Mouse (Mus musculus): ENCODE measurements around the gene Sgpp2.

Gene Sgpp2

DNA sequence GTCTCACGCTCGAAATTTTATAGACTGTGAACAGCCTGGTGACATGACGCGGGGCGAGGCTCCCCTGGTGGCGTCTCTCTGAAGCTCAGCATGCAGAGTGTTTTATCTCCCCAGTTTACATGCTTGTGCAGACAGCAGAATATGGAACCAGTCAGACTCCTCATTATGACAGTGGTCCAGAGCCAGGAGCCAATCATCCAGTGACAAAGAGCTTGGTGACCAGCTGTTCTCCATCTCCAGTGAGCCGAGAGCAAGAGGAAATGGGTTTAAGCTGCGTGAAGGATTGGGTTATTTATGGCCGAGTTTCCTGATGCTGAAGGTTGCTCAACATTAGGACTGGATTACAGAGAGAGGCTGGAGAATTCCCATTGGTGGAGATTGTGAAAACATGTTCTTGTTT lies 28.1 kb downstream of the Sgpp2 start:
- no peak for DNase-seq (ENCODE audit: low read depth)

DNA sequence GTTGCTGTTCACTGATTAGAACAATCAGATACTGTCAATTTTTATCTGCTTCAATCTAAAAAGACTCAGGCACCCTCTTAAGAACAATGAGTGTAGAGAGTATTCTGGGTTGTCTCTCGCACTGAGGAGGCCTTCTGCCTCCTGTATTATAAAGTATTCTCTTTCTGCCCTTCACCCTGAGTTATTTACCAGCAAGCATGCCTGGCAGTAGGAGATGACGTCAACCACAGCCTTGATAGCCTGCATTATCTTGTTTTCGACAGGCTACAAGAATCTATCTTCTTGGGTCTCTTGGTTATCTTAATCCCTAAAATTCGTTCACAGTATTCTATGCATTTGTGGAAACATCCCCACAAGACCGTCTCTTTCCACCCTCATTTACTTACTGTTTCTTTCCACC lies 29.8 kb downstream of the Sgpp2 start:
- no peak for DNase-seq (ENCODE audit: low read depth)

DNA sequence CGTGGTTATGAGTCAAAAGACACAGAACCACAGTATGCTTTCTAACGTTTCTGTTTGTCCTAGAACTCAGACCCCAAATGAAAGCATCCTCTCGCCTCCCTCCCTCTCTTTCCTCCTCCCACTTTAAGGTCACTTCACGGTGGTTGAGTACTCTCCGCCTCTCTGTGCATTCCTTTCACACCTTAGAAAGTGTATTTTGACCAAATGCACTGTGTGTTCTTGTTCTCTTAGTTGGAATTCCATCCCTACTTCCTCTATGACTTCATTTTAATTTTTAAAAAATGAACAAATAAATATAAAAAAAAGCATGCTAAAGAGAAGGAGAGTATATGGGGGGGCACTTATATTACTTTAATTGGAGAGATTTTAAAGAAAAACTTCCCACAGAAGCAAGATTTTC lies 30.4 kb downstream of the Sgpp2 start:
- DNase-seq (ENCODE audit: low read depth), result no peak

DNA sequence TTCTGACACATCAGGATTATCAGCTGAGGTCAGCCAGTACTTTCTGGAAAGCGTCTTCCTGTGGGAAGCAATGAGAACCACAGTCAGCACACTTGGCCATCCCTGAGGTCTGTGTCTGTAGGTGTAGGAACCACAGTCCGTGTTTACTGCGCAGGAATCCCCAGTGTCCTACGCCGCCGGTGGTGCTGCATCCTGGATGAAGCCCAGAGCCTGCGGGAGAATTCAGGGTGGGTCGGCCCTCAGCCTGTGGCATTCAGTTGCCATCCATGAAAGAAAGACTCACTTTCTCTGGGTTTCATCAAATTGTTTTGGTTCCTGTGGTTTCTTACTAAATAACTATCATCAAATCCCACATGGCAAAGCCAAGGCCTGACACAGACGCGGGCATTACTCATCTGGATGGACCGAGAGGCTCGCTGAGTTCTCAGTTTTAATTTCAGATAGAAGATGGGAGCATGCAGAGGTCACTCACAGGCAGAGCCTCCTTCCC lies 37.2 kb downstream of the Sgpp2 start:
- no peak for DNase-seq (ENCODE audit: low read depth)

DNA sequence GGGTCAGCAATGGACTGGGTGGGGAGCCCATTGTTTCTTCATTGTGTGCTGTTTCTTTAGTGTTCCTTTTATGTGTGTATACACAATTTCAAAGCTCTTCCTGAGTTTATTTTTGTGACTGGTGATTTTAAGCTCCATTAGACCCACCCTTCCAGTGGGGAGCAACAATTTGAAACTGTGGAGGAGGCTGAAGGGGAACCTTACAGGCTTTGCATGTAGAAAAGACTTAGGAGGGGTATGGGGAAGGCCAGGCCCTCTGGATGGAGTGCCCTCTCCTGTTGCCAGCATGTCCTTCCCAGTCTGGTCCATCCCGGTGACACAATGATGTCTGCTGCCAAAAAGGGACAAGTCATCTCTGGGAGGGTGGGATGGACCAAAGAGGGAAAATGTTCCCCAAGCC lies 39.1 kb downstream of the Sgpp2 start:
- DNase-seq (ENCODE audit: low read depth), result no peak

DNA sequence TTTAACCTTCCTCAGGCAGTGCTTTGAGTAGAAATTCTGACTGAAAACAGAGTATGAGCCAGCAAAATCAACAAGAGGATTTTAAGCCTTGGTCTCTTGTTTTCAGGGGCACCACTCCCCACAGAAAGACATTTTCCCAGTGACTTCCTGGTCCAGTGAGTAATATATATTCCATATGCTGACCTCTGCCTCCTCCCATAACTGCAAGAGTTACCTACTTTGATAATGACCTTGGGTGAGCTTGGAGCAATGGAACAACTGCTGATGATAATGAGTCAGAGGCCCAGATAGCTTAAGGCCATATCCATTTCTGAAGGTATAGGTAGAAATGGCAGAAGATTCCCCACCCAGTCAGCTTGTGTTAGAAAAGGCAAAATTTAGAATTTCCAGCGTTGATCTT lies 43.1 kb downstream of the Sgpp2 start:
- DNase-seq (ENCODE audit: low read depth), result no peak

DNA sequence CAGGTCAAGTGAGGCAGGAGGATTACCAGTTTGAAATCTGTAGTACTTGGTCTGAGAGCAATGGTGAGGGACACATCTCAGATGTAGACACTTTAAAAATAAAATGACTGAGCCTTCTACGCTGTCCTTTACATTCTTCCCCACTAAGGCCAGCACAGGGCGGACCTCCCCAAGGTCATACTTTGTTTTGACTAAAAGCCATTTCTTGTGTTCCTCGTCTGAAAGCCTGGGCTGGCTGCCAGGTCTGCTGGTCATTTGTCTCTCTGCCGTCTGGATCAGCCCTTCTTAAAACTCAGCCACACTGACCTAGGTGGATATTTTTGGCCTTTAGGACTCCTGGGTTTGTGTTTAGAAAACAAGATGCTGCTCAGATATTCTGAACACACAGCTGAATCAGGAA lies 45.0 kb downstream of the Sgpp2 start:
- no peak for DNase-seq (ENCODE audit: low read depth)

DNA sequence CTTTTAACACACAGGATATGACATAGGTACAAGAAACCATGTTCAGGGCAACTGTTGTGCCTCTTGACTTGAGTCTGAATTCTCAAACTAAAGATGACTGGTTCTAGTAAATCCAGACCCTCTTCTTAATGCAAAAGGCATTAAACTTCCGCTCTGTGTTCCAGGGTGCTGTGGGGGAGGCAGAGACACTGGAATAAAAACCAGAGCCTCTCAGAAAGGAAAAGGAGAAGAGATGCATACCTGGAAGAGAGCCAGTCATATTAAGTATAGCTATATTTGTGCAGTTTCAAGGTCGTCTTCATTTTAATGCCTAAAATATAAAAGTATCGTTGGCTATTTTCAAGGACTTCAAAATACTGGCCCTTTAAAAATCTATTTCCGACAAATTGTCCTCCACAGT lies 47.3 kb downstream of the Sgpp2 start:
- no peak for DNase-seq (ENCODE audit: low read depth)

DNA sequence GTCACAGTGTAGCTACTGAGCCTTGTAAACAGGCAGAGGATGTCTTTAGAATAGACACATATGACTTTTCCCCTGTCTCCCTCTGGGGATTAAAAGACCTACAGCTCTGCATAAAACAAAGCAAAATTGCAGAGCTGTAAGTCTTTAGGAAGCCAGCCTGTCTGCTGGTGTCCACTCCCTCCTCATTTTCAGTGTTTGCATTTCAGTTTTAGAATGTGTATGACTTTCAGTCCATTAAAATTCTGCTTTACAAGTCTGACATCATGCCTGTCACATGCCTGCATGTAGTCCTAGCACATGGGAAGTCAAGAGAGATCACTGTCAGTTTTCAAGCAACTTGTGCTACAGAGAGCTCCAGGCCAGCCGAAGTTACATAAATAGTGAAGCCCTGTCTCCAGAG lies 47.7 kb downstream of the Sgpp2 start:
- no peak for DNase-seq (ENCODE audit: low read depth)

DNA sequence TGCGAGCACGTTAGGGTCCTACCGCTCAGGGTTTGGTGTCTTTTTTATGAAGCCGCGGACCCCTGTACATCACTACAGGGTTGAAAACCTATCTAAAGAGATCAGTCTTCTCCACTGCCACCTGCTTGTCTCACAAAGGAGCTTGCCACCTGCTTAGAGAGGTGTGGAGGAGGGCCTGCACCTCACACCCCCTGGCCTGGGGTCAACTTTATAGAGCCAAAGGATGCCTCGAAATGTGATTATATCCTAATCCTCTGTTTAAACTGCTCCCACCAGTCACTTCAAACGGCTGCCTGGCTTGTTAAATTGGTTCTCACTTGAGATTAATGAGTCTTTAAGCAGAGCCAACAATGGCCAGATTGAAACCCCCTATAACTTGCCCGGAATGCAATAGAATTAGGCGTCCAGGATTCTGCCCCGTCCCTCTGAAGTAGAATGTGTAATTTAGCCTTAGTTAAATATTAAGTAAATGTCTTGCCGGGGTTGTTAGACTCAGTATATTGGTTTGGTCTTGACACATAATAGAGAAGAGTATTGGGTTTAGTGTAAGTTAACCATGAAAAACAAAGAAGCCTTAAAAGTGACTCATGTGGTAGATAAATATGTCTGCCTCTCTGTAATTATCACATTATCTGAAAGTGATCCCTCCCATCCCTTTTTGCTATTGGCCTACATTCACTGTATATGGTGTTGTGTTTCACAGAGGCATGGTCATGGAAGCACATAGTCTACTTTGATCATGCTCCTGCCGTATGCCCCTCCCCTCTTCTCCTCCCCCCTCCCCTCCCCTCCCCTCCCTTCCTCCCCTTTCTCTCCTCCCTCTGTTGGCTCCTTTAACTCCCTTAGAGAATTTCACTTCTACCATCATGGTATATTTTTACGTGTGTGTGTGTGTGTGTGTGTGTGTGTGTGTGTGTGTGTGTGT lies 54.1 kb downstream of the Sgpp2 start:
- DNase-seq (ENCODE audit: low read depth), result no peak

DNA sequence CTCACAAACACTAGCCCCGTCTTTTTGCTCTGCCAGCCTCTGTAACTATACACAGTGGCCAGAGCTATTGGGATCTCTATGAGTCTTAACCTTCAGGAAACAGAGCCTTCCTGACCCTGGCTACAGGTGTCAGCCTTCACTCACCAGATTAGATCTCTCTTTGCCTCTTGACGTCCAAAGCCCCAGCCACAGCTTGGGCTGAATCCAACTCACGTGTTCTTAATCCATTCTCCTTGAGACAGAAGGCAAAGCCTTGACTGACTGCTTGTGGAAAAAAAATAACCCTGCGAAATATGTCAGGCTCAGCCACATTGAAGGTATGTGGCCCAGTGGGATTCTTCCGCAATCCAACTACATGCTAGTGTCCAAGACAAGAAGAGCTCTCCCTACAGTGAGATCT lies 57.7 kb downstream of the Sgpp2 start:
- DNase-seq (ENCODE audit: low read depth), result no peak

DNA sequence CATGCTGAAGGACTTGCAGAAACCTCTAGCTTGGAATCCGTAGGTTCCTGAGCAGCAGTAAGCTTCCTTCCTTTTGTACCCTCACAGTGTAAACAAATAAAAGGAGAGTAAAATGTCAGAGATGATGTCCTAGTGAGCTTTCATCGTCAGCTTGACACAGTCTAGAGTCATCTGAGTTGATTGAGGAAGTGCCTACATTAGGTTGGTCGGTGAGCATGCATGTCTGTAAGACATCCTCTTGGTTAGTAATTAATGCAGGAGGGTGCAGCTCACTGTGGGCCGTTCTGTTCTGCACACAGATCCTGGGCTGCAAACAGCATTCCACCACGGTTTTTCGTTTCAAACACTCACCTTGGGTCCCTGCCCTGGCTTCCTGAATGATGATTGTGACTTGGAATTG lies 60.0 kb downstream of the Sgpp2 start:
- no peak for DNase-seq (ENCODE audit: low read depth)

DNA sequence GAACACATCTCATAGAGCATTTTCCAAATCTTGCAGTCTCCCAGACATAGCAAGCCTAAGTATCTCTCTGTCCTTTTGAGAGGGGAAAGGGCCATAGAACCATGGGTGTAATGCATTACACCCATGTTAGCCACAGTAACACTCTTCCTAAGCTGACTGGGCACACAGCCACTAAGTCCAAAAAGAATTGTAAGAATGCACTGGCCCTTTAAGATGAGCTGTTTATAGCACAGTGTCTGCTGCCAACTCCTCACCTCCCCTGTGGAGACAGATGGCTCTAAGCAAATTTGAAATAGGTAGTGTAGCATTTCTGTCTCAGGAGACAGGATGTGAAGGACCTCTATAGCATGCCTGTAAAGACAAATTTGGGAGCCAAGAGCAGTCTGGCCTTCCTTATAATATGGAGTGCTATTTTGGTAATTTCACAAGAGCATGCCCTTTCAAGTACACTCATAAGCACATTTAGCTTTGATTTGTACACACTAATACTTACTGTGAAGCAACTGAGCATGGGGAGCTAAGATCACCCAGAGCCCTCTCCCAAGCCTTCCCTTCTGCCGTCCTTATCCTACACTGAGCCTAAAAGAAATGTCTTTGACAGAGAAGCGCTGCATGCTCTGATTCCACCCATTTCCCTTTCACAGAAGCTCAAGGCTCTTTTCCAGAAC lies 61.6 kb downstream of the Sgpp2 start:
- no peak for DNase-seq (ENCODE audit: low read depth)

DNA sequence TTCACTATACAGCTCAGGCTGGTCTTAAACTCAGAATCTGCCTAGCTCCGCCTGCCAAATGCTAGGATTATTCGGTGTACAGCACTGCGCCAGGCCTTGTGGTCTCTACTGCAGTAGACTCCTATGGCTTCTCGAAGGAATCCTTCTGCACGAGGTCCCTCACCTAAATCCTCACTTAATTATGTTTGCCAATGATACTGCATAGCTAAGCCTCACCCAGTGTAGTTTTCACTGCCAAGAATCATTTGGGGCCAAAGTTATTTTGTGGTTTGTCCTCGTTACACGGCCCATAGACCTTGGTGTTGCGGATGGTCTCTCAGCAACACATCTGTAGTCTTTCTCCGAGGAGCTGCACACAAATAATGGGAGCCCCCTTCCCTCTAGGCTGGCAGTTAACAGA lies 62.2 kb downstream of the Sgpp2 start:
- no peak for DNase-seq (ENCODE audit: low read depth)

DNA sequence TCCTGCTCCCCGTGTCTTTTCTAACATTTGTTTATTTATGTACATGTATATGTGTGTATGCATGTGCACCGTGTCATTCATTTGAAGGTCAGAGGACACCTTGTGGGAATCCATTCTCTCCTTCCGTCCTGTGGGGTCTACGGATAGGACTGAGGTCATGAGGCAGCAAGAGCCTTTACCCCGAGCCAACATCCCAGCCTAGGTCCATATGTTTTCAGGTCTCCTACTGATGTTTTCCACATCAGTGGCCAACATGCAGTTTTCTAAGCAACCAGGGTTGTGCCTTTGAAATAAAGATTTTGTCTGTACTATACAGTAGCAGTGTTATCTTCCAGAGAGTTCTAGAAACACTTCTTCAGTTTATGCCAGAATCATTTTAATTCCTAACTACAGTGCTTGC lies 63.7 kb downstream of the Sgpp2 start:
- no peak for DNase-seq (ENCODE audit: low read depth)

DNA sequence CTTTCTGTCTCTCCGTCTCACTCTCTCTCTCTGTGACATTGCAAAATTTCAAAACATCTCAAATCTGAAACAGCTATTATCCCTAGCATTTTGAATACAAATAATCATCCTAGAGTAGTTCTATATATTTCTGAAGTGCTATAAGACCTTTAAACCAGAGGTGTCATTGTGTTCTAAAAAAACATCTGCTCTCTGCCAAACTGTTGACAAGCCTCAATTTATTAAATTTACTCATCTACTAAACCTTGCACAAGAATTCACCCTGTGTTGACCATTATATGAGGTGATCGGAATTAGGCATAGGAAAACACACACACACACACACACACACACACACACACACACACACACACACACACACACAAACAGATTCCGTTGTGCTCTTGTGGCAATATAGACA lies 64.9 kb downstream of the Sgpp2 start:
- DNase-seq (ENCODE audit: low read depth), result no peak

DNA sequence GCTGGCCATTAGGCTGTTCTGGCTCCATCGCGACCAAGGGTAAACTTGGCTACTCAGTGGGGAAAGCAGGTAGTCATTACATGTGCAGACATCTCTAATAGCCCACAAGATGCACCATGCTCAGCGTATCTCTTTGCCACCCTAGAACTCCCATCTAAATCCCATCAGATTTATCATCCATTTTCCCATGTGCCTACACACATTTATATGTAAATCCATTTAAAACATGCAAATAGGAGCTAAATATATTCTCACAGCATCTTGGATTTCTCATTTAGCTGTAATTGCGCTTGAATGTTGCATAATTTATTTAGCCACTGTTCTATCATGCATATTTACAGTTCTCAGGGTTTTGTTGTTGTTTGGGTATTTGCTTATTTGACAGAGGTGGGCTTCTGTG lies 70.8 kb downstream of the Sgpp2 start:
- no peak for DNase-seq (ENCODE audit: low read depth)

DNA sequence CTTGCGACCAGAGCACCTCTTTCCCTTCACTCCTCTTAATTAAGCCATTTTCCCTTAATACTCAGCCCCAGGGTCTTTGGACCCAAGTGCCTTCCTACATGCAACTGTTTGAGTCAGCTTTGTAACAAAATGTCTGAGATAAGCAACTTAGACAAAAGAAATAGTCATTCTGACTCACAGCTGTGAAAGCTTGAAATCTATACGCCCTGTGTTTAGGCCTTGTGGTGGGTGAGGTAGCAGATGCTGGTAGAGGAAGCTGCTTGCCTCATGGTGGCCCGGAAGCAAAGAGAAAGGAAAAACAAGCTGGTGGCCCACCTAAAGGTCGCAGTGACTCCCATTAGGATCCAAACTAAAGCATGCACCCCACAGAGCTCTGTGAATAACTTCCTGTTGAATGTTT lies 77.7 kb downstream of the Sgpp2 start:
- no peak for DNase-seq (ENCODE audit: low read depth)

DNA sequence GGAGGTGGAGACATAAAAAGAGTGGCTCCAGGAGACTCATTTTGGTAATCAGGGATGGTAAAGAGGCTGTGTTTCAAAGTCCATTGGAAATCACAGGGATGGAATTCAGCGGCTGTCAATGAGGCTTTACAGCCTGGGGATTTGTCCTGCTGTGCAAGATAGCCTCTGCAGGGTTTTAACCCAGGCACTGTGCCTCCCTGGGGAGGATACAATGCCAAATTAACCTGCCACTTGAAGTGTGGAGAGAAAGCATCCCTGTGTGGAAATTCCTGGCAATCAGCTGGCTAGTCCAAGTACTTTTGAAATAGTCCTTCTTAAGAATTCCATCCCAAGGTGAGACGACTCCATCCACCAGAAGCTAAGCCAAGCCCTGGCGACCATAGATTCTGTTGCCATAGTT lies 78.7 kb downstream of the Sgpp2 start:
- no peak for DNase-seq (ENCODE audit: low read depth)

DNA sequence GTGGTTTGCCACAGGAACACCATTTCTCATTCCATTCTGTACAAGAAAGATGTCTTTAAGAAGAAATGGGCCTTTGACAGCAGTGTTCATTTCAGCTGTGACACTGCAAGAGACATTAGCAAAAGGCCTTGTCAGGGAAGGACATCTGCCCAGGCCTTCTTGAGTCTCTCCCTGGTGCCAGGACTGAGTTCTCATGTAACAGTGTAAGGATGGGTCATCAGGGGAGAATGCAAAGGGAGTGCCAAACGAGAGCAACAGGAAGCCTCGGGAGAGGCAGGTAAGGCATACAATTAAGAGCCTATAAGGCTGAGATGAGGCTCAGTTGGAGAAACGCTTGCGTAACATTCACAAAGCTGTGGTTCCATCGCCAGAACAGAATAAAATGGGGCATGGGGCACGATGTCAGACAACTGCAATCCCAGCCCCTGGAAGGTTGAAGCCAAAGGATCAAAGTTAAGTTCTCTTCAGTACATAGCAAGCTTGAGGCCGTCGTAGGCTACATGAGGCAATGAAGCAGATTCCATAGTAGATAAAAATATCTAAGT lies 85.1 kb downstream of the Sgpp2 start:
- DNase-seq (ENCODE audit: low read depth), result no peak

DNA sequence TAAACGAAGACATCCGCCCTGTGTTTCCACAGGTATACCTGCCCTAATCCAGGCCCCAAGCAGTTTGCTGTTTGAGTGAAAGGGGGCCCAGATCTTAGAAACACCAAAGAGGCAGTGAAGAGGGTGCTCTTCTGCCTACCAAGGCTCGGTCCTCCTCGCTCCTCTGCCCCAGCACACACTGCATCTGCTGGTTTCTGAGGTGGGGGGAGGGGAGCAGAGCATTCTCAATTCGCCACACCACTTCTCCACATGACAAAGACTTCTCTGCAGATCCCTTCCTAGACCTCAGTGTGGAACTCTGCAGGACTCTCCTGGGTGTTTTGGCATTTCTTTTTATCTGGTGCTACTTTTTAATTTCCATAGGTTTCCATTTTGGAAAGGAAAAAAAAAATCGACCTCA lies 85.6 kb downstream of the Sgpp2 start:
- no peak for DNase-seq (ENCODE audit: low read depth)

DNA sequence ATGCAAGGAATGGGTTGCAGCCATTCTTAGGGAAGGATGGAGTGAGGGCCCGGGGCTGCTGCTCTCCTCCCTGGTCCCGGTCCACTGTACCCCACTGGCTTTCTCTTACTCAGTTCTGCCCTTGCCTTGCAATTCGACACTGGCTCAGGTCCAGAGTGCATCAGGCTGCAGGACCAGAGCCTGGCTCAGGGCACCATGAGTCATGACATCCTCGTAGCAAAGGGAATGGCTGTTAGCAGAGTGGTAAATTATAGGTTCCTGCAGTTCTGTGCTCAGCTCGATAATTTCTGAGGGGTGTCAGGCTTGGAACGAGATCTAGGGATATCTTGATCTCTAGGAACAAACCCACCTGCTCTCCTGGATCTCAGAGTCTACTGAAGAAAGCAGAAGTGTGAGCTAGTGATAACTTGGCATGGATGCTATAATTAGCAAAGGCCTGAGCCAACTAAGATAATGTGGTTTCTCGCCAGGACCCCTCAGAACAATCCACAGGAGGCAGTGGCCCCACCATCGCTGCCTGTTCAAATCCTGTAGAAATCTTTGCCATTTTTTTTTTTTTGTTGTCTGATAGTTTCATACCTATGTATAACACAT lies 86.3 kb downstream of the Sgpp2 start:
- no peak for DNase-seq (ENCODE audit: low read depth)

DNA sequence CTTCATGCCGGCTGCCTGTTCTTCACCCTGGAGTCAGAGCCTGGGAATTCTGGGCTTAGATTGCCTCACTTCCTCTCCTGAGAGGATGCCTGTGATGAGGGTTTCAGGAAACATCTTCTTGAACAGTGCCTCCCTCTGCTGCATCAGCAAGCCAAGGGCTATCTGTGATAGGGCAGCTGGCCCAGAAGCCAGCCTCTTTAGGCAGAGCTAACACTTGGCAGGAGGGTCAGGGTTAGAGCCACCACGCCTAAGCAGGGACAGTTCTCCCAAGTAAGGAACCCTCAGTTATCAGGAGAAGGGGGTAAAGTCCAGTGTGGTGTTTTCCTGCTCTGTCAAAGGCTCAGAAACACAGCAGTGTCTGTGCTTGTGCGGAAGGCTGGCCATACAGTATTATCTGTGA lies 89.6 kb downstream of the Sgpp2 start:
- DNase-seq (ENCODE audit: low read depth), result no peak
